Mouse (Mus musculus): ENCODE results near the gene Gdi2.

The Gdi2 gene

DNA sequence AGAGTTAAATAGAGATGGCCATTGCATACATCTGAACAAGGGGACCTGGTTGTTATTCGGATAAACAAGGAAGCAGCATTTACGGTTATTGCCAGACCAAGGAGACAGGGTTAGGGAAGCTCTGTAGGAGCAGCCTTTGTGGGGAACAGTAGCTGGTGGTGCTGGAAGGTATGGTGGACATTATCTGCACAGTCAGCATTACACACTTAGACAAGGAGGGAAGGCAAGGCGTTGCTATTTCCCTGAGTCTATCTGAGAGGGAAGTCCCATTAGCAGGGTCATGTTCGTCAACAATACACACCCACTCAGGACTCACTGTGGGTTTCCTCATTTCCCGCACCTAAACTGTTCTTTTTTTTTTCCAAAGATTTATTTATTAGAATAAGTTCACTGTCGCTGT is 10.0 kb downstream of the Gdi2 start:
- DNase-seq, result no peak

DNA sequence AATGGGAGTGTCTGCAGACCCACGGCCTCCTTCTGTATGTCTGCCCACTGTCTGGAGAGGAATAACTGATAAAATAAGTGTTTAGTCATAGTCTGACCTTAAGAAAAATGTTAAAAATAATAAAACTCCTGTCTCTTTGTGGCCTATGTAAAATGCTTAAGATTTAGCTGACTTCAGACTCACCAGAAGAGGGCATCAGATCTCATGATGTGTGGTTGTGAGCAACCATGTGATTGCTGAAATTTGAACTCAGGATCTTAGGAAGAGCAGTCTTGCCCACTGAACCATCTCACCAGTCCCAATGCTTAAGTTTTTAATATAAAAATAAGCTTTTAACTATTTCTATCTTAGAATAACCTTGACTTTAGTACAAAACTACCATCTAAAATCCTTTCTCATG is 25.3 kb downstream of the Gdi2 start:
- no peak for DNase-seq

DNA sequence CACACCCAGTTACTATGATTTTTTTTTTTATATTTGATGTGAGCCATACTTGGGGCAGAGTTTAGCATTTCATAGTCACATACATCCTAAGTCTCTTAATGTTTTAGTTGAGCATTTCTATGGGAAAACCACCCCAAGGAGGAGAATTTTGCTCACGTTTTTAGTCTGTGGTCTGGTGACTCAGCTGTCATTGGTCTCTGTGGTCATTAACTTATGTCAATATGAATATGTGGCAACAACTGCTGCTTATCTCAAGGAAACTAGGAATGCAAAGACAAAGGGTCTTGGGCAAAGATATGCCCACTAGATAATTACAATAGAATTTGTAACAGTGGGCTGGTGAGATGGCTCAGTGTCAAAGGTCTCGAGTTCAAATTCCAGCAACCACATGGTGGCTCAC is 26.1 kb downstream of the Gdi2 start:
- no peak for DNase-seq

DNA sequence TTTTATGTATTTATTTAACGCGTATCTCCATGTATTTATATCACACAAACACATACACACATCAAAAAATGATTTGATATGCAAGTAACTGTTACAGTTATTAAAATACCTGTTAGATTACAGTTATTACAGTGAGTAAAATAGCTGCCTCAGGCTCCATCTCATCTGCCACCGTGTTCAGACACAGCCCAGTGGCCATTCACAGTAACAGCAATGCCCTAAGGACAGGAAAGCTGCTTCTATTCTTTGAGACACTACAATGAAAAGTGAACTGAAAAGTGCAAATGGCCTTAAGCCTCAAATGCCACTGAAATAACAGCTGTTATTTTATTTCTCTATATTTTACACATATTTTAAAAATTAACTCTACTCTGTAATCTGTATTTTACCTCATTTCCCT is 52.9 kb downstream of the Gdi2 start:
- no peak for DNase-seq

DNA sequence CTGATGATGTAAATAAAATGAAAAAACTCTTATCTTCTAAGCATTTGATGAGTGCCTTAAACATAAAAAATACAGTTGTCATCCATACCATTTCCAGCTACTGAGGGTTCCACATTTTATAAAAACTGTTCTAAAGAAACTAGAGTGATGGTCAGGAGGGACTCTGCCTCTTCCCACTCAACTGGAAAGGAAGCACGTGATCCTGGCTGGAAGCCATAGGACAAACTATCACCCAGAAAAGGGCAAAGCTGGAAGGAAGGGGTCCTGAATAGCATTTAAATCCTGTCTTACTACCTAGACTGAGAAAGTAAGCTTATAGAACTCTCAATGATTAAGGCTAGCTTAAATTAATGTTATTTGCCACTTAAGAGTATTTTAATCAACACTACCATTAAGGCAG is 56.4 kb downstream of the Gdi2 start:
- DNase-seq, result no peak

DNA sequence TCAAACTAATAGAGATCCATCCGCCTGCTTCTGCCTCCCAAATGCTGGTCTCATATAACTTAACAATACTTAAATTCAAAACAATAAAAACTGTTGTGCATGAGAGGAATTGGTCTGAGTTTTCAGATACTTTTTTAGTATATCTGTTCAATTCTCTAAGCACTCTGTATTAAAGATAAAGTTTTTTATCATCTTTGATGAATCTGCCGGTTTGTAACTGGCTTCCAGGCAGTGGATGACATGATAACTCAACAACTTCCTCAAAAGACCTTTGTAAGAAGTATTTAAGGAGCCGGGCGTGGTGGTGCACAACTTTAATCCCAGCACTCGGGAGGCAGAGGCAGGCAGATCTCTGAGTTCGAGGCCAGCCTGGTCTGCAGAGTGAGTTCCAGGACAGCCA is 58.4 kb downstream of the Gdi2 start:
- DNase-seq, result no peak

DNA sequence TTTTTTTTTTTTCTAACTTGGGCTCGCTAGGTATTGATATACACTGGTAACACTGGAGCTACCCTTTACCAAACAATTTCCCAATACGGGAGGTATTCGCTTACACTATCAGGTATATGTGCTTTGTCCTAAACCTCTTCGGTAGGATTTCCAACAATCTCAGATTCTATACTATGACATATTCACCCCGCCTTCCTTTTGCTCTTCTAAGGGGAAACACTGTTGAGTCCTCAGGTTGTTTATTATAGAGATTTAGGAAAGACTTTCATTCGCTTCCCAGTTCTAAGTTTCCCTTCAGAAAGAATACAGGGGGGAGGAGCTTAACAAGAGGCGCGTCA is 71.9 kb downstream of the Gdi2 start:
- DNase-seq, result no peak

DNA sequence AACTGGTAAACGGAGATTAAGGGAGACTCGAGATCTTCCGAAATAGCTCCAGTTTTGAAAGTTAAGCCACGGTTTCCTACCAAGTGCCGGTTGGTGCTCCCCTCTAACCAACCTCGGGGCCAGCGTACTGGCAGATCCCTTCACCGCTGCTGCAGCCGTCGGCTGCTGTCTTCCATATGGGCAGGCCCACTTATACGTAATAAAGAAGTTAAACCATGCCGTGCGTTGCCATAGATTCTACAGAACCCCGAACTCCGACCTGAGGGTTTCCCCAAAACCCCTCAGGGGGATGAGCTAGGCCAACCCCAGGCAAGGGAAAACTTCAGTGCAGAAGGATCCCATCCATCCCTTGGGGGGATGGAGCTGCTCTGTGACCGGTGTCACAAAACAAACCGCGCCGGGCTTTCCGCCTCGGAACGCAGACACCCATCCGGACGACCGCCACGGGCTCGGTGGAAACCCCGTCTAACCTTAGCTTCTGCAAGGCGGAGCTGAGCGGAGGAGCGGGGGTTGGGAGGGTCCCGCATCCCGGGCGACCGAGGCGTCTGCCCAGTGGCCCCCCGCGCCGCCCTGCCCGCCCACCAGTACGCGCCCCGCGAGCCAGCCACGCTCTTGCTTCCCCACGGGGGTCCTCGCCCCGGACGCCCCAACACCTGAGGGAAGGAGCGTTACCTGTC is 72.4 kb downstream of the Gdi2 start:
- DNase-seq, result peak in 1 of 2 experiments; percentile 72

DNA sequence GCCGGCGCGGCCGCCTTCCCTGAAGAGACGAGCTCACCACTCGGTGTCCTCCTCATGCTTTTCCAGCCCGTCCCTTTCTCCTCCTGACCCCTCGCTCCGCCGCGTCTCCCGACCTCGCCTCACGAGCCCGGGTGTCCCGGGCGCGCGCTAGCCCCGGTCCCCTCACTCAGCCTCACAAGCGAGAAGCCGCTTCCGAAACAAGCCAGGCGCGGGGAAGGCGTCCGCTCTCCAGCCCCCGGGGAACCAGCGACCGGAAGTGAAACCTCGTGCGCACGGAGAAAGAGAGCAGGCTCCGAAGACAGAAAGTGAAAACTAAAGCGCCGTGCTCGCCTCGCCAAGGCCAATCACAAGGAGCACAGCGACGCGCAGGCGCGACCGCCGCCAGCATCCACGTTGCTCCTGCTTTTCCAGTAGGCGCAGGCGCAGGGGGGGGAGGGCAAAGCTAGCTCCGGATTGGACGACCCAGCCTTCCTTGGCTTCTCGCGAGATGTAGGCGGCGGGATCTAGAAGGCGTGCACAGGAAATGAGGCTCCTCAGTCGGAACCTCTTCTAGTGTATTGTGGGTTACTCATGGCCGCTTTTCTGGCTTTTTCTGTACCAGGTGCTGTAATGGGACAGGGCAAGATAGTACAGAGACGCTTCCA is 73.1 kb downstream of the Gdi2 start, which contains the start of gene Fam208b:
Fam208b (minus strand) TSS at position 314 of the 644 bp plus-strand sequence.
- DNase-seq, result peak; percentile 99
